Mouse (Mus musculus) neural tube, embryonic 11.5 days (tissue): ENCODE data around the gene Fam57b. TPM values are rescaled to one million over a fixed set of nuclear protein-coding genes. Genes with fewer than 3 reads are reported as not detected.

Experiments used
- ATAC-seq: fragments of 200-750 bp; cut with Nextera tagmentation; 2 replicates; pipeline ENCODE4 v1.8.0; 2017; ENCODE audit warnings: moderate number of reproducible peaks, mild to moderate bottlenecking, moderate TSS enrichment, moderate library complexity; ENCODE audit not compliant: insufficient read depth, low FRiP score, low TSS enrichment
- DNase-seq: peaks from one replicate; pipeline ENCODE4 v3.0.0-alpha.2; 2015; ENCODE audit warnings: low spot score
- H3K27ac ChIP-seq: fragments of 300-500 bp; sonication (generic); 2 replicates; pipeline ENCODE4 v1.5.1; 2014; ENCODE audit warnings: low read depth, mild to moderate bottlenecking, low read length
- H3K27me3 ChIP-seq: fragments of 300-500 bp; sonication (generic); 2 replicates; pipeline ENCODE4 v1.6.1; 2014; ENCODE audit warnings: mild to moderate bottlenecking, low read length, mixed read lengths; ENCODE audit not compliant: control insufficient read depth, insufficient read depth
- H3K36me3 ChIP-seq: fragments of 300-500 bp; sonication (generic); 2 replicates; pipeline ENCODE4 v1.6.1; 2014; ENCODE audit warnings: mild to moderate bottlenecking, low read length, moderate library complexity, mixed read lengths; ENCODE audit not compliant: control insufficient read depth, insufficient read depth
- H3K4me1 ChIP-seq: fragments of 300-500 bp; sonication (generic); 2 replicates; pipeline ENCODE4 v1.6.1; 2014; ENCODE audit warnings: low read length, mixed read lengths; ENCODE audit not compliant: control insufficient read depth, insufficient read depth
- H3K4me2 ChIP-seq: fragments of 300-500 bp; sonication (generic); 2 replicates; pipeline ENCODE4 v1.6.1; 2014; ENCODE audit warnings: low read depth, mild to moderate bottlenecking, moderate library complexity
- H3K4me3 ChIP-seq: fragments of 300-500 bp; sonication (generic); 2 replicates; pipeline ENCODE4 v1.5.1; 2014; ENCODE audit warnings: low read depth, low read length
- H3K9ac ChIP-seq: fragments of 300-500 bp; sonication (generic); 2 replicates; pipeline ENCODE4 v1.6.1; 2014; ENCODE audit warnings: mild to moderate bottlenecking, low read length
- H3K9me3 ChIP-seq: fragments of 300-500 bp; sonication (generic); 2 replicates; pipeline ENCODE4 v1.6.1; 2016; ENCODE audit warnings: low read length; ENCODE audit not compliant: control insufficient read depth
- WGBS: fragments of 180-500 bp; shearing (Covaris S2); extraction: QIAGEN DNeasy Blood & Tissue Kit; methylation state at CpG from one replicate; pipeline ENCODE4 v1.1.7; 2014; 5-methylcytosine and 5-hydroxymethylcytosine counted together
- polyA plus RNA-seq: library from polyadenylated mRNA; unstranded; fragments of >200 nt; fragmentation: Nextera tagmentation; extraction: Ambion mirVana; gene quantifications from 2 replicates; pipeline ENCODE4 v1.2.1, GENCODE M21; 2014

The Fam57b gene
- polyA plus RNA-seq, 1 experiment from 2014 or later: 14.4 TPM

DNA sequence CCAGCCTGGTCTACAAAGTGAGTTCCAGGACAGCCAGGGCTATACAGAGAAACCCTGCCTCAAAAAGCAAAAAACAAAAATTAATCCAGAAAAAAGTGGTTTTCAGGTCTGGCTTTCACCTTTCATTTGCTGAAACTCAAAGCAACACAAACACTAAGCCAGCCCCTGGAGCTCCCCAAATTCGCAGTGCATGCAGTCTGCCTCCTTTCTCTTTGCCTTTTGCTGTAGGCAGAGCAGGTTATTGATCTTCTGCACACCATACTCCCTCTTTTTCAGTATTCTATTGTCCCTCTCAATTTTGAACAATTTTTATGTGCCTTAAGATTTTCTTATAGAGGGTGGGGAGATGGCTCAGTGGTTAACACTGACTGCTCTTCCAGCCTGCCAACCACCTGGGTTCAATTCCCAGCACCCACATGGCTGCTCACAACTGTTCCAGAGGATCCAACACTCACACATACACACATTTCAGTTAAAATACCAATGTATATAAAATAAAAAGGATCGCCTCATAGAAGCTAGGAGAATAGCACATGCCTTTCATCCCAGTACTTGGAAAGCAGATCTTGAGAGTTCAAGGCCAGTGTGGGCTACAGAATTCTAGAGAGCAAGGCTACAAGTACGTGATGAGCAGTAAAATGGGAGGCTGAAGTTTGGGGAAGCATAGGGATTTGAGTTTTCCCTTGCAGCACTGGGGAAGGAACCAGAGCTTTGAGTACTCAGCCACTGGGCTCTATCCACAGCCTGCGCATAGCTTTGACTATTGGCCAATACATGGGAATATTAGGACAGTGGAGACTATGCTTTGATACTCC is 3.8 kb upstream of the Fam57b start:
- 75% methylated on average over 4 of the region's 4 CpGs for WGBS
- H3K4me1 ChIP-seq: peaks cover 18% of the 10 kb centered on the region
- DNase-seq (no peak), ATAC-seq (no peak)
- no peak overlapping the region for H3K27ac ChIP-seq
- no peaks in the 10 kb centered on the region for H3K9me3 ChIP-seq
- H3K9ac ChIP-seq: no peak overlapping the region
- H3K4me3 ChIP-seq: no peak overlapping the region
- H3K27me3 ChIP-seq: no peaks in the 10 kb centered on the region
- peaks cover 19% of the 10 kb centered on the region for H3K36me3 ChIP-seq
- H3K4me2 ChIP-seq: no peak overlapping the region

- no peak for DNase-seq
- peaks cover 18% of the 10 kb centered on the region for H3K4me1 ChIP-seq
- H3K27ac ChIP-seq: no peak overlapping the region
- H3K36me3 ChIP-seq: peaks cover 15% of the 10 kb centered on the region
- ATAC-seq: no peak
- WGBS: 77% methylated on average over 4 of the region's 4 CpGs
- no peak overlapping the region for H3K4me3 ChIP-seq
- no peak overlapping the region for H3K4me2 ChIP-seq
- no peak overlapping the region for H3K9ac ChIP-seq
- H3K9me3 ChIP-seq: no peaks in the 10 kb centered on the region
- H3K27me3 ChIP-seq: no peaks in the 10 kb centered on the region
Observed at GRCm38 (mm10) chr7:126794271-126794605, 3.2 kb upstream of the Fam57b start.

- Histone ChIP-seq H3K9ac (no peak overlapping the region), H3K27me3 (no peaks in the 10 kb centered on the region), H3K4me2 (no peak overlapping the region), H3K9me3 (no peaks in the 10 kb centered on the region), H3K4me3 (no peak overlapping the region), H3K36me3 (peaks cover 13% of the 10 kb centered on the region), H3K27ac (no peak overlapping the region), H3K4me1 (peaks cover 24% of the 10 kb centered on the region)
- no peak for ATAC-seq
- DNase-seq: no peak
- 84% methylated on average over 16 of the region's 16 CpGs for WGBS
Observed at GRCm38 (mm10) chr7:126795387-126796317, 1.8 kb upstream of the Fam57b start.

DNA sequence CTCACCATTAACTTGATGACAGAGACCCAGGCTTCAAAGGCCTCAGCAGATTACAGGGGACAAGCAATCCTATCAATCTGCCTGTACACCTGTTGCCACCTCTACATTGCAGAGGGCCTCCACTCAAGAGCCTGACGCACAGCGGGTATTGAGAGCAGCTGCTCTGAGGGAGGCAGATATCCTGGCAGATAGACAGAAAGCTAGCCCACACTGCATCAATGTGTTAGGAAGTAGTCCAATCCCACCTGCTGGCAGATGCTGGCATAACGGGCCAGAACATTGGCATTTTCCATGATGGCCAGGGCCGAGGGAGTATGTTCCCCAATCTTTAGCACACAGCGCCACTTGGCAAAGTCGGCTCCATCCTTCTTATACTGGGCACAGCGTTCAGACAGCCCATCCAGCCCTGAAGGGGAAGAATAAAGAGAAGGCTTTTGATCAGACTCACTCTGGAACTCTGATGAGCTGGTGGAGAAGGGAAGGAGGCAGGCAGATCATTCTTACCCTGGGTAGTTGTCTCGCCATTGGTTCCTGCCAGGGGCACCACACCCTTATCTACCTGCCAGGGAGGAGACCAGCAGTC is 1.0 kb upstream of the Fam57b start:
- 81% methylated on average over 8 of the region's 8 CpGs for WGBS
- no peaks in the 10 kb centered on the region for H3K27me3 ChIP-seq
- no peaks in the 10 kb centered on the region for H3K9me3 ChIP-seq
- peaks cover 13% of the 10 kb centered on the region for H3K36me3 ChIP-seq
- ATAC-seq: no peak
- no peak overlapping the region for H3K4me2 ChIP-seq
- H3K9ac ChIP-seq: no peak overlapping the region
- no peak overlapping the region for H3K27ac ChIP-seq
- peaks cover 22% of the 10 kb centered on the region for H3K4me1 ChIP-seq
- DNase-seq: no peak
- no peak overlapping the region for H3K4me3 ChIP-seq

- no peaks in the 10 kb centered on the region for H3K9me3 ChIP-seq
- no peak for ATAC-seq
- H3K4me3 ChIP-seq: peak overlapping the region; percentile 85
- under 1% methylated on average over 40 of the region's 40 CpGs for WGBS
- no peaks in the 10 kb centered on the region for H3K27me3 ChIP-seq
- peaks cover 18% of the 10 kb centered on the region for H3K4me1 ChIP-seq
- peak overlapping the region; percentile 88 for H3K4me2 ChIP-seq
- H3K36me3 ChIP-seq: peaks cover 13% of the 10 kb centered on the region
- H3K9ac ChIP-seq: peak overlapping the region; percentile 85
- no peak for DNase-seq
- H3K27ac ChIP-seq: peak overlapping the region; percentile 75
Observed at GRCm38 (mm10) chr7:126798127-126799049, 920 bp downstream of the Fam57b start.

GRCm38 (mm10) chr7:126799050-126799467 is 1.6 kb downstream of the Fam57b start:
- Histone ChIP-seq H3K4me2 (peak overlapping the region; percentile 88), H3K27me3 (no peaks in the 10 kb centered on the region), H3K4me3 (peak overlapping the region; percentile 85), H3K9me3 (no peaks in the 10 kb centered on the region), H3K27ac (peak overlapping the region; percentile 90), H3K9ac (peak overlapping the region; percentile 85), H3K4me1 (peaks cover 18% of the 10 kb centered on the region), H3K36me3 (peaks cover 13% of the 10 kb centered on the region)
- WGBS: under 1% methylated on average over 29 of the region's 36 CpGs
- peak; percentile 96 for DNase-seq
- peak; percentile 95 for ATAC-seq

DNA sequence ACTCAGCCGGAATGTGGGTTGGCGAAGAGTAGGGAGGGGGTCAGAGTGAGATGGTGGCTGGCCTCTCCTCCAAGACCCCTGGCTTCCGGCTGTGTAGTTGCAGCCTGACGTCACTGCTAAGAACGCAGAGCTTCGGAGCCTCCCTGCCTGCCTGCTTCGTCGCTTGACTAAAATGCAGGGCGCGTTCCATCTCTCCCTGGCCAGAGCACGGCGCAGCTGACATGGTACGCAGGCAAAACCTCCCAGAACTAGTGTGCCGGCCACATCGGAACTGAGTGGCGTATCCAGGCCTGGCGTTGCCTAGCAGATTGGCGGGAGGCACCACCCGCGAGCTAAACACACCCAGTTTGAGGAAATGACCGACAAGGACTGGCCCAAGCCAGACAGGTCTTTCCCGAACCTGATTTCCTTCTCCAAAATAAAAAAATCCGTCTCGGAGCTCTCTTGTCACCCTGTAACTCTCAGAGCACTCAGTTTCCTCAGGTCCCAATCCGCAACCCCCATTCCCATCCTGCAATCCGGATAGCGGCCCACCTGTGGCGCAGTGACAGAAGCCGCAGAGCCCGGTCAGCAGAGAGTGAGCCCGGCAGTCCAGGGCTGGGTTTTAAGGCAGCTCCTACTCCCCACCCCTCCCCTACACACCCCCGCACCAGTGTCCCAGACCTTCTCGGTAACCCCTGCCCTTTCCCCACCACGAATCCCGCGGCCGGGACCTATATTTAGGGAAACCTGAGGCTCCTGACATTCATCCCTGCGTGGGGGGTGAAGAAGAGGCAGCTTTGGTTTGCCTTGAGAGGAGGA is 2.2 kb downstream of the Fam57b start:
- Histone ChIP-seq H3K27me3 (no peaks in the 10 kb centered on the region), H3K27ac (peak overlapping the region; percentile 90), H3K4me1 (peaks cover 18% of the 10 kb centered on the region), H3K4me3 (peak overlapping the region; percentile 85), H3K9ac (peak overlapping the region; percentile 64), H3K36me3 (peaks cover 13% of the 10 kb centered on the region), H3K9me3 (no peaks in the 10 kb centered on the region), H3K4me2 (peak overlapping the region; percentile 88)
- DNase-seq (no peak), ATAC-seq (peak; percentile 89)
- WGBS: under 1% methylated on average over 38 of the region's 38 CpGs
